ENCODE assay signal across 8 mouse cellular contexts in genomic region chr6:82917778-82918129, GRCm38 (mm10). TPM values are rescaled to one million over a fixed set of nuclear protein-coding genes. Genes with fewer than 3 reads are reported as not detected.
DNase-seq lines count a peak whose midpoint lies in the region; ATAC-seq and TF ChIP-seq lines count a peak whose summit lies in the region.

No protein-coding gene starts in this region.

- H3K4me3 ChIP-seq in small intestine, adult 2 months (ENCODE audit: low read depth, low read length): no peak overlapping the region

- no peaks in the 10 kb centered on the region for H3K27me3 ChIP-seq in small intestine, adult 2 months (ENCODE audit: control insufficient read depth, insufficient read depth, low read length)

- TF ChIP-seq CTCF in small intestine, adult 2 months (IDR thresholded peaks at IDR 0.05; ENCODE audit: extremely low read depth, insufficient read length, insufficient replicate concordance, low read depth, low read length): peak; percentile 68; the same call in 1 of the 2 replicates

- H3K4me1 ChIP-seq in small intestine, adult 2 months (ENCODE audit: control insufficient read depth, insufficient read depth, insufficient read length, low read length): no peaks in the 10 kb centered on the region

- intact Hi-C loops in heart, postnatal 10 days (cut with DNase I): loop anchor here (1.0 kb wide), 1 partner anchor 54 kb away; no protein-coding TSS in a partner anchor

- peak; percentile 24 for ATAC-seq in megakaryocyte progenitor cell, adult 5-6 weeks (replicated peaks; ENCODE audit: poor library complexity)
- no peak for ATAC-seq in erythroid progenitor cell, adult 5-6 weeks (replicated peaks; ENCODE audit: low FRiP score, poor library complexity, severe bottlenecking)

- no peak overlapping the region for H3K27ac ChIP-seq in small intestine, adult 2 months (ENCODE audit: insufficient read depth, low read depth, low read length)

- H3K36me3 ChIP-seq in small intestine, adult 2 months (ENCODE audit: control insufficient read depth, insufficient read depth, low read length): no peaks in the 10 kb centered on the region

- TF ChIP-seq POLR2A in small intestine, adult 2 months (IDR thresholded peaks at IDR 0.05; ENCODE audit: low read depth, low read length): no peak

- WGBS in small intestine, adult 2 months: 18% methylated on average over 8 of the region's 8 CpGs

- DNase-seq in spleen, adult 12 weeks (ENCODE audit: low spot score): peak; percentile 8
- no peak for DNase-seq in spleen, postnatal 36 days (ENCODE audit: low spot score in 2 of 2)
- peak; percentile 29 for DNase-seq in c-Kit-positive CD71-positive TER-119-positive erythroid progenitor cells, embryonic 14.5 days (ENCODE audit: low spot score)
- DNase-seq in heart, postnatal 10 days: peak; percentile 22 to 58
- DNase-seq in layer of hippocampus, postnatal 10 days (ENCODE audit: low spot score in 2 of 2): peak; percentile 74 to 80

RNA-seq across cellular contexts. Expression of gene Sema4f, which starts 21.8 kb away (rescaled TPM):
- under 1 TPM; 0.22 to 0.29 TPM for total RNA-seq in heart, postnatal 10 days (2021)
- total RNA-seq in layer of hippocampus, postnatal 10 days (2021): 10 to 100 TPM; 43.2 to 47.0 TPM
- total RNA-seq in megakaryocyte progenitor cell, adult 5-6 weeks (2015): 0.15 and 0.27 TPM in 2 replicates
- total RNA-seq in megakaryocyte progenitor cell, adult 5-6 weeks (2017): 0.04 and 0.17 TPM in 2 replicates
- 0.29 and 0.34 TPM in 2 replicates for polyA plus RNA-seq in small intestine, adult 2 months (2012; rRNA removed)
- not detected in 2 replicates for total RNA-seq in erythroid progenitor cell, adult 5-6 weeks (2015; ENCODE audit: low replicate concordance)
- 0.39 TPM in 1 of 2 replicates, not detected in the other for total RNA-seq in erythroid progenitor cell, adult 5-6 weeks (2017; ENCODE audit: low replicate concordance)

RNA-seq across cellular contexts. Expression of gene M1ap, which starts 28.9 kb away (rescaled TPM):
- total RNA-seq in heart, postnatal 10 days (2021): under 1 TPM in 1 of 2 experiments, not detected in 1; 0.53 TPM
- total RNA-seq in layer of hippocampus, postnatal 10 days (2021): not detected
- total RNA-seq in megakaryocyte progenitor cell, adult 5-6 weeks (2015): 5.0 and 8.0 TPM in 2 replicates
- total RNA-seq in megakaryocyte progenitor cell, adult 5-6 weeks (2017): 5.1 and 5.9 TPM in 2 replicates
- polyA plus RNA-seq in small intestine, adult 2 months (2012; rRNA removed): 0.06 and 1.3 TPM in 2 replicates
- 4.6 and 12.6 TPM in 2 replicates for total RNA-seq in erythroid progenitor cell, adult 5-6 weeks (2015; ENCODE audit: low replicate concordance)
- 2.6 and 19.8 TPM in 2 replicates for total RNA-seq in erythroid progenitor cell, adult 5-6 weeks (2017; ENCODE audit: low replicate concordance)

Comparison
In these comparisons a context has a peak if more than half of its experiments do, and no peak if none do; other contexts are left out.
1. DNase-seq: peak in spleen, adult 12 weeks (single experiment), c-Kit-positive CD71-positive TER-119-positive erythroid progenitor cells, embryonic 14.5 days (single experiment), heart, postnatal 10 days (2 of 2) and layer of hippocampus, postnatal 10 days (2 of 2); none in spleen, postnatal 36 days (0 of 2).
2. RNA of gene Sema4f, which starts 21.8 kb away (total RNA-seq): 43.2 to 47.0 TPM in layer of hippocampus, postnatal 10 days; 0.22 to 0.29 TPM in heart, postnatal 10 days, 0.04 to 0.27 TPM in megakaryocyte progenitor cell, adult 5-6 weeks and 0.39 TPM in erythroid progenitor cell, adult 5-6 weeks; every median in the first group is over 10 times any median in the second.